Mouse (Mus musculus) layer of hippocampus, adult 11-12 months (tissue): ENCODE measurements around the gene Tmem87b.

ENCODE experiments used
- DNase-seq: peaks from one replicate; pipeline ENCODE4 v3.0.0; 2022; ENCODE audit warnings: low spot score

Gene Tmem87b

DNA sequence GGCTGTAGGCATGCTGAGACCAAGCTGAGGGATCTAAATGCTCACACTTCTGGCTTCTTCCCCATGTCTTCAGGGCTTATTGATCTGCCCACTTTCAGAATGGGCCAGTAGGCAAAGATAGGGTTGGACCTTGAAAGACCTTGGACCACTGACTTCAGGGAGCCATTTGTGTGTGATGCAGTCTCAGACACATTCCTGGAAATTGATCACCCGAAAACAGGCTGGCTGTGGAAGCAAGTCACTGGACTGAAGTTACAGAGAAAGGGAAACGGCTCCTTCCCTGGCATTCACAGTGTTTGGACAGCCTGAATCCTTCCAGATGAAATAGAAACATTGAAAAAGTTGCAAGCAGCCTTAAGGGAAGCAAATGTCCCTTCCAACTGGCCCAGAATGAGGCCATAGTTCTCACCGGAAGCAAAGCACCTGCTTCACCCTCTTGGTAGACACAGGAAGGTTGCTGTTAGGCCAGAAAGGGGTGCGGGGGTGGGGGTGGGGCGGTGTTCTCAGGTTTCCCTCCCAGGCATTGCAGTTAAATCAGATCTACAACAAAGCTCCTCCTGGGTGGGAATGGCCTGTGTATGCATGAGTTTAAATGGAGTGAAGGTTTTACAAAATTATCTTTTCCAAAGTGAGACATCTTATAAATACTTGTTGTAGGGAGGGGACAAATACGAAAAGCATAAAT lies 70.1 kb downstream of the Tmem87b start:
- DNase-seq, result no peak

DNA sequence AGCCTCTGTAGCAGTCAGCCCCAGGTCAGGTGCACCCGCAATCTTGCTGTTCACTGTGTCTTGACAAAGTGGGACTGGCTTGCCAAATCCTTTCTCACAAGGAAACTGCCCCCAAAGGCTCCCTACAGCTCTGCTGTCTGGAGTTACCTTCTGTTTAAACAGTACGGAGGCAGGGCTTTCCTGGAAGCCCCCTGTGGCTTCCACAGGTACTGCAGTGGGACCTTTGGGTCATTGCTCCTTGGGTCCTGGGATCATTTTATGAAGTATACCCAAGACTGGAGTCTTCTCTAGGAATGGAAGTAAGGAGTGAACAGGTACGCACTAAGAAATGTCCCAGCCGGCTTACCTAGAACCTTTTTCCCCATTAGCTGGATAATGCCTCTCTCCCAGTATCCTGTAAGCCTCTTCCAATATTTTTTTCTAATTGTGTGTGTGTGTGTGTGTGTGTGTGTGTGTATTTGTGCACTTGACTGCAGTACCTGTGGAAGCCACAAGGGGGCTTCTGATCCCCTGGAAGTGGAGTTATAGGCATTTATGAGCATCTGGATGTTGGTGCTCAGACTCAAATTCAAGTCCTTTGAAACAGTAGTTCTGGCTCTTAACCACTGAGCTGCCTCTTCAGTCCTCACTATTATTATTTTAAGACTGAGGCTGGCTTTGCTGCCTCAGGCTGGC lies 72.9 kb downstream of the Tmem87b start:
- DNase-seq, result no peak

DNA sequence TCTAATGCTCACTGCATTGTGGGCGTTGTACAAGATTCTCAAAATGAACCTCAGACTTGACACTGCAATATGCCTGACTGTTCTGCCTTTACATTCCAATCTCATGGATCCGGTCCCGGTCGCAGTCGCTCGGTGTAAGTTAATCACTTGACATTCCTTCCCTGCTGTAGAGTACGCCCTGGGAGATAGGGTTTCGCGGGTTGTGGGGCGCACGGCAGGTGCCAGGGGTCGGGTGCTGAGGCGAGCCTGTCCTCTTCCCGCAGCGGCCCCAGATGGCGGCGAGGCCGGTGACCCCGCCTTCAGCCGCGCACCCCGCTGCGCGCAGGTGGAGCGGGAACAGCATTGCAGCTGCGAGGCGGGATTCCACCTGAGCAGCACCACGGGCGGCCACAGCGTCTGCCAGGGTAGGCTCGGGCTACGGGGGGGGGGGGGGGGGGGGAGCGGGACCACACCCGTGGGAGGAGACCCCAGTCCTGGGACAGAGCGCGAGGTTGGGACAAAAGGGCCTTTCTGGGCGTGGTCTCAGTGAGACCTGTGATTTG lies 74.3 kb downstream of the Tmem87b start:
- DNase-seq, result no peak

DNA sequence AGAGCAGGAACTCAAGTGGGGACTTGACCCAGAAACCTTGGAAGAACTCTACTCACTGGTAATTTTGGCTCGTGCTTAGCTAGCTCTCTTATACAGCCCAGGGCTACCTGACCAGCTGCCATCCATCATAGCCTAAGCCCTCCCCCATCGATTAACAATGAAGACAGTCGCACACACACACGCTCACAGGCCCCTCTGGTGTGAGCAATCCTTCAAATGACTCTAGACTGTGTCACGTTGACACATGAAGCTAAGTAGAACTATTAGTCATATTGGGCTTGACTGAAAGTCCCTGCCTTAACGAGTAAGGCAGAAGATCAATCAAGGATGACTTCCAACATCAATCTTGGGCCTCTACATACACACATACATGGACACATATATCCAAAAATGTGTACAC lies 84.9 kb downstream of the Tmem87b start:
- no peak for DNase-seq

DNA sequence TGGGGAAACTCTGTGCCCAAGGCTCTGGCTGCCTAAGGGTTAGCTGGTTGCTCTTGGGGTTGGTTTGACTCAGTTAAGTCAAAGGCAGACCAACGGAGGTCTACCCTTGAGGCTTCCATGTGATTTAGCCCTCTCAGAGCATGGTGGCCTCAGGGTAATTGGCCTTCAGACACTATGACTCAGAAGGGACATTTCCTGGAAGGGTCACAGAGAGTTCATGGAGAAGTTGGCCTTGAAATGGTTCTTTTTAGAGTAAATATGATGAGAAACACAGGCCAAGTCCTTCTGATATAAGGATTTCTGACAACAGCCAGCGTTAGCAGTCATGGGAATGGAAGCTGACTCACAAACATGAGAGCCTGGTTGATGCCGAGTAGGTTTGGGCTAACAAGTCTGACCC lies 85.7 kb downstream of the Tmem87b start:
- no peak for DNase-seq
